Mouse (Mus musculus) brain, adult 2 months (tissue): ENCODE results near the gene Rimbp3.
"Not testable (repeated sequence)": the region's sequence is repeated elsewhere in the genome, so short reads cannot be mapped to it uniquely, and the experiment has no call there.

ENCODE experiments used
- DNase-seq: peaks from one replicate; pipeline ENCODE4 v3.0.0; 2011; ENCODE audit warnings: low read depth, low spot score

The Rimbp3 gene

GRCm38 (mm10) chr16:17208389-17209361 lies at the start of gene Rimbp3:
Gene Rimbp3, plus strand, starts transcription at chr16:17208603.
- DNase-seq, result peak; percentile 94

GRCm38 (mm10) chr16:17165478-17165877 lies 42.9 kb upstream of the Rimbp3 start:
- DNase-seq, result not testable (repeated sequence)

GRCm38 (mm10) chr16:17167179-17167578 lies 41.2 kb upstream of the Rimbp3 start:
- no peak for DNase-seq

- no peak for DNase-seq
Measured at GRCm38 (mm10) chr16:17168049-17168448, 40.4 kb upstream of the Rimbp3 start.

- no peak for DNase-seq
Measured at GRCm38 (mm10) chr16:17175765-17176164, 32.6 kb upstream of the Rimbp3 start.

GRCm38 (mm10) chr16:17177623-17178170 lies 30.7 kb upstream of the Rimbp3 start:
- DNase-seq, result no peak

GRCm38 (mm10) chr16:17179706-17180105 lies 28.7 kb upstream of the Rimbp3 start:
- no peak for DNase-seq

- DNase-seq, result peak; percentile 57
Measured at GRCm38 (mm10) chr16:17181382-17181781, 27.0 kb upstream of the Rimbp3 start.

- no peak for DNase-seq
Measured at GRCm38 (mm10) chr16:17182136-17182535, 26.3 kb upstream of the Rimbp3 start.

GRCm38 (mm10) chr16:17183003-17183402 lies 25.4 kb upstream of the Rimbp3 start:
- no peak for DNase-seq

GRCm38 (mm10) chr16:17185475-17185874 lies 22.9 kb upstream of the Rimbp3 start:
- no peak for DNase-seq

GRCm38 (mm10) chr16:17193823-17194222 lies 14.6 kb upstream of the Rimbp3 start:
- no peak for DNase-seq

GRCm38 (mm10) chr16:17200121-17200952 lies 8.1 kb upstream of the Rimbp3 start:
- DNase-seq, result peak; percentile 24

- peak; percentile 94 for DNase-seq
Measured at GRCm38 (mm10) chr16:17200953-17201707, 7.3 kb upstream of the Rimbp3 start.

- DNase-seq, result peak; percentile 74
Measured at GRCm38 (mm10) chr16:17201977-17202376, 6.4 kb upstream of the Rimbp3 start.

GRCm38 (mm10) chr16:17202549-17202948 lies 5.9 kb upstream of the Rimbp3 start, which contains the start of gene Ube2l3:
Gene Ube2l3, minus strand, starts transcription at chr16:17202649.
- no peak for DNase-seq

GRCm38 (mm10) chr16:17204990-17205389 lies 3.4 kb upstream of the Rimbp3 start:
- DNase-seq, result peak; percentile 77

- DNase-seq, result no peak
Measured at GRCm38 (mm10) chr16:17209404-17209960, 1.1 kb downstream of the Rimbp3 start.

- peak; percentile 94 for DNase-seq
Measured at GRCm38 (mm10) chr16:17209981-17210838, 1.8 kb downstream of the Rimbp3 start.
